ENCODE assay signal across 7 mouse cellular contexts in the genomic region with DNA sequence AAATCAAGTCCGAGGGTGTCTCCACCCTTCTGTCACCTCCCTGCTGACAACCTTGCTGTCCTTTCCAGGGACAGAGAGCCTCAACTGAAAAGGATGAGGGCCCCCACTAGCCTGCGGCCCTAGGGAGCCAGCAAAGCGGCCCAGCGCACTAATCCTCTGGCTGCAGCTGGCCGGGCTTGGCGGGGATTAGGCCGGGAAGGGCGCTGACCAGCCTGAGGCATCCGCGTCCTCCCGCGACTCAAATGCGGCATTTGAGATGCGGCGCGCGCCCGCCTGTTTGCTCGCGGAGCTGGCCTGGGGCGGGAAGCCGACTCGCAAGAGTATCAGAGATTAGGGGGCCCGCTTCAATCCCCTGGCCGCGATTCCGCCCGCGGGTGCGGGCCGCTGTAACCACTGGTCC. TPM values are rescaled to one million over a fixed set of nuclear protein-coding genes. Genes with fewer than 3 reads are reported as not detected.
DNase-seq lines count a peak whose midpoint lies in the region; ATAC-seq and TF ChIP-seq lines count a peak whose summit lies in the region.

No protein-coding gene starts in this region.

- no peak overlapping the region for H3K27ac ChIP-seq in kidney, postnatal 0 days
- H3K27ac ChIP-seq in embryonic facial prominence, embryonic 13.5 days: no peak overlapping the region
- H3K27ac ChIP-seq in hindbrain, embryonic 13.5 days: no peak overlapping the region
- no peak overlapping the region for H3K27ac ChIP-seq in neural tube, embryonic 12.5 days
- no peak overlapping the region for H3K27ac ChIP-seq in thymus, adult 2 months (ENCODE audit: control insufficient read depth, insufficient read depth, low read length)

- H3K9ac ChIP-seq in kidney, postnatal 0 days (ENCODE audit: low read depth, low read length): peak overlapping the region; percentile 46; the same call in 1 of the 2 replicates
- peak overlapping the region; percentile 32; the same call in 1 of the 2 replicates for H3K9ac ChIP-seq in embryonic facial prominence, embryonic 13.5 days
- peak overlapping the region; percentile 64 for H3K9ac ChIP-seq in hindbrain, embryonic 13.5 days
- H3K9ac ChIP-seq in neural tube, embryonic 12.5 days: 0 out of 2 replicates have a peak overlapping the region, but pooled peaks have one; percentile 26

- no peak for DNase-seq in kidney, postnatal 0 days (ENCODE audit: low spot score)
- no peak for DNase-seq in kidney, postnatal 25 days
- DNase-seq in thymus, adult 2 months: no peak

- WGBS in kidney, postnatal 0 days: 4% methylated on average over 31 of the region's 31 CpGs
- WGBS in embryonic facial prominence, embryonic 13.5 days: under 1% methylated on average over 31 of the region's 31 CpGs
- 2% methylated on average over 31 of the region's 31 CpGs for WGBS in hindbrain, embryonic 13.5 days
- WGBS in neural tube, embryonic 12.5 days: 1% methylated on average over 31 of the region's 31 CpGs
- 12% methylated on average over 31 of the region's 31 CpGs for WGBS in thymus, adult 2 months

- peak overlapping the region; percentile 5 for H3K4me3 ChIP-seq in kidney, postnatal 0 days (replicated peaks; ENCODE audit: low read depth, low read length)
- peak overlapping the region; percentile 26 for H3K4me3 ChIP-seq in embryonic facial prominence, embryonic 13.5 days
- peak overlapping the region; percentile 28 for H3K4me3 ChIP-seq in hindbrain, embryonic 13.5 days
- H3K4me3 ChIP-seq in neural tube, embryonic 12.5 days: peak overlapping the region; percentile 15; the same call in 1 of the 2 replicates
- H3K4me3 ChIP-seq in thymus, adult 2 months (ENCODE audit: control insufficient read depth, insufficient read depth, low read length): no peak overlapping the region

- no peak for TF ChIP-seq CTCF in kidney, postnatal 0 days (IDR thresholded peaks at IDR 0.05; ENCODE audit: low read depth)
- no peak for TF ChIP-seq CTCF in thymus, adult 2 months (IDR thresholded peaks at IDR 0.05; ENCODE audit: borderline replicate concordance, control insufficient read depth, extremely low read depth, insufficient read depth, low read length, poor library complexity)

- H3K9me3 ChIP-seq in kidney, postnatal 0 days (replicated peaks; ENCODE audit: low read length): no peaks in the 10 kb centered on the region
- no peaks in the 10 kb centered on the region for H3K9me3 ChIP-seq in embryonic facial prominence, embryonic 13.5 days
- H3K9me3 ChIP-seq in hindbrain, embryonic 13.5 days: no peaks in the 10 kb centered on the region
- no peaks in the 10 kb centered on the region for H3K9me3 ChIP-seq in neural tube, embryonic 12.5 days

- no peak for ATAC-seq in kidney, postnatal 0 days (replicated peaks; ENCODE audit: low FRiP score, low read depth)
- no peak for ATAC-seq in embryonic facial prominence, embryonic 13.5 days (ENCODE audit: insufficient number of reproducible peaks, insufficient read depth, low FRiP score, low TSS enrichment, low read depth)
- no peak for ATAC-seq in hindbrain, embryonic 13.5 days (ENCODE audit: low FRiP score)
- no peak for ATAC-seq in neural tube, embryonic 12.5 days (ENCODE audit: low FRiP score, low read depth)
- no peak for ATAC-seq in inflammation-experienced regulatory T-cells, adult 6 months

- peaks cover 26% of the 10 kb centered on the region for H3K27me3 ChIP-seq in kidney, postnatal 0 days (ENCODE audit: insufficient read depth, low read length)
- H3K27me3 ChIP-seq in embryonic facial prominence, embryonic 13.5 days: peaks cover 53% of the 10 kb centered on the region
- H3K27me3 ChIP-seq in hindbrain, embryonic 13.5 days: peaks cover 57% of the 10 kb centered on the region
- H3K27me3 ChIP-seq in neural tube, embryonic 12.5 days (replicated peaks): peaks cover 45% of the 10 kb centered on the region
- peaks cover 13% of the 10 kb centered on the region for H3K27me3 ChIP-seq in thymus, adult 2 months (ENCODE audit: control insufficient read depth, insufficient read depth, low read length)

- TF ChIP-seq POLR2A in thymus, adult 2 months (IDR thresholded peaks at IDR 0.05; ENCODE audit: control insufficient read depth, extremely low read depth, insufficient read depth, low read length, poor library complexity): no peak

- H3K4me2 ChIP-seq in kidney, postnatal 0 days (ENCODE audit: low read length): peak overlapping the region; percentile 45
- peak overlapping the region; percentile 46 for H3K4me2 ChIP-seq in embryonic facial prominence, embryonic 13.5 days
- peak overlapping the region; percentile 51 for H3K4me2 ChIP-seq in hindbrain, embryonic 13.5 days
- H3K4me2 ChIP-seq in neural tube, embryonic 12.5 days (replicated peaks): peak overlapping the region; percentile 52

- no peaks in the 10 kb centered on the region for H3K36me3 ChIP-seq in kidney, postnatal 0 days (ENCODE audit: insufficient read depth, low read length)
- H3K36me3 ChIP-seq in embryonic facial prominence, embryonic 13.5 days: no peaks in the 10 kb centered on the region
- no peaks in the 10 kb centered on the region for H3K36me3 ChIP-seq in hindbrain, embryonic 13.5 days
- H3K36me3 ChIP-seq in neural tube, embryonic 12.5 days: no peaks in the 10 kb centered on the region
- no peaks in the 10 kb centered on the region for H3K36me3 ChIP-seq in thymus, adult 2 months (ENCODE audit: control insufficient read depth, insufficient read depth, low read length)

- peaks cover 3% of the 10 kb centered on the region; the same call in 1 of the 2 replicates for H3K4me1 ChIP-seq in kidney, postnatal 0 days (replicated peaks; ENCODE audit: insufficient read depth, low read length)
- peaks cover 12% of the 10 kb centered on the region for H3K4me1 ChIP-seq in embryonic facial prominence, embryonic 13.5 days
- peaks cover 8% of the 10 kb centered on the region for H3K4me1 ChIP-seq in hindbrain, embryonic 13.5 days (replicated peaks)
- peaks cover 7% of the 10 kb centered on the region; the same call in 1 of the 2 replicates for H3K4me1 ChIP-seq in neural tube, embryonic 12.5 days
- H3K4me1 ChIP-seq in thymus, adult 2 months (replicated peaks; ENCODE audit: control insufficient read depth, insufficient read depth, low read length): no peaks in the 10 kb centered on the region

RNA-seq across cellular contexts. Expression of a gene that starts 14.7 kb away (rescaled TPM):
- polyA plus RNA-seq in kidney, postnatal 0 days (2015; fragmentation: Nextera tagmentation; extraction: Ambion mirVana): not detected in 2 replicates
- not detected in 2 replicates for polyA plus RNA-seq in embryonic facial prominence, embryonic 13.5 days (2015; fragmentation: Nextera tagmentation; extraction: Ambion mirVana)
- polyA plus RNA-seq in hindbrain, embryonic 13.5 days (2015; fragmentation: Nextera tagmentation; extraction: Ambion mirVana): not detected in 2 replicates
- polyA plus RNA-seq in neural tube, embryonic 12.5 days (2016; fragmentation: Nextera tagmentation; extraction: Ambion mirVana): not detected in 2 replicates
- polyA plus RNA-seq in inflammation-experienced regulatory T-cells, adult 6 months (2017; shearing (Covaris generic)): under 1 TPM in 1 of 3 experiments, not detected in 2; 0.38 TPM
- polyA plus RNA-seq in thymus, adult 2 months (2012; rRNA removed): 0.22 TPM in 1 of 2 replicates, not detected in the other

RNA-seq across cellular contexts. Expression of a gene that starts 22.8 kb away (rescaled TPM):
- polyA plus RNA-seq in kidney, postnatal 0 days (2015; fragmentation: Nextera tagmentation; extraction: Ambion mirVana): 34.6 and 38.7 TPM in 2 replicates
- polyA plus RNA-seq in embryonic facial prominence, embryonic 13.5 days (2015; fragmentation: Nextera tagmentation; extraction: Ambion mirVana): 56.2 and 59.1 TPM in 2 replicates
- polyA plus RNA-seq in hindbrain, embryonic 13.5 days (2015; fragmentation: Nextera tagmentation; extraction: Ambion mirVana): 58.4 and 59.0 TPM in 2 replicates
- polyA plus RNA-seq in neural tube, embryonic 12.5 days (2016; fragmentation: Nextera tagmentation; extraction: Ambion mirVana): 51.4 and 54.2 TPM in 2 replicates
- polyA plus RNA-seq in inflammation-experienced regulatory T-cells, adult 6 months (2017; shearing (Covaris generic)): 10 to 100 TPM; 18.7 to 31.4 (median 28.0) TPM
- 28.4 and 30.0 TPM in 2 replicates for polyA plus RNA-seq in thymus, adult 2 months (2012; rRNA removed)

RNA-seq across cellular contexts. Expression of a gene that starts 34.6 kb away (rescaled TPM):
- polyA plus RNA-seq in kidney, postnatal 0 days (2015; fragmentation: Nextera tagmentation; extraction: Ambion mirVana): 21.0 and 21.2 TPM in 2 replicates
- polyA plus RNA-seq in embryonic facial prominence, embryonic 13.5 days (2015; fragmentation: Nextera tagmentation; extraction: Ambion mirVana): 13.6 and 14.7 TPM in 2 replicates
- 13.7 and 14.8 TPM in 2 replicates for polyA plus RNA-seq in hindbrain, embryonic 13.5 days (2015; fragmentation: Nextera tagmentation; extraction: Ambion mirVana)
- polyA plus RNA-seq in neural tube, embryonic 12.5 days (2016; fragmentation: Nextera tagmentation; extraction: Ambion mirVana): 9.0 and 9.4 TPM in 2 replicates
- polyA plus RNA-seq in inflammation-experienced regulatory T-cells, adult 6 months (2017; shearing (Covaris generic)): under 1 TPM; 0.50 to 0.67 (median 0.66) TPM
- polyA plus RNA-seq in thymus, adult 2 months (2012; rRNA removed): 10.2 and 13.5 TPM in 2 replicates

RNA-seq across cellular contexts. Expression of a gene that starts 42.3 kb away (rescaled TPM):
- polyA plus RNA-seq in kidney, postnatal 0 days (2015; fragmentation: Nextera tagmentation; extraction: Ambion mirVana): 358 and 392 TPM in 2 replicates
- 452 and 471 TPM in 2 replicates for polyA plus RNA-seq in embryonic facial prominence, embryonic 13.5 days (2015; fragmentation: Nextera tagmentation; extraction: Ambion mirVana)
- polyA plus RNA-seq in hindbrain, embryonic 13.5 days (2015; fragmentation: Nextera tagmentation; extraction: Ambion mirVana): 601 and 603 TPM in 2 replicates
- 585 and 590 TPM in 2 replicates for polyA plus RNA-seq in neural tube, embryonic 12.5 days (2016; fragmentation: Nextera tagmentation; extraction: Ambion mirVana)
- polyA plus RNA-seq in inflammation-experienced regulatory T-cells, adult 6 months (2017; shearing (Covaris generic)): 100 to 1,000 TPM; 319 to 323 (median 322) TPM
- 166 and 174 TPM in 2 replicates for polyA plus RNA-seq in thymus, adult 2 months (2012; rRNA removed)

RNA-seq across cellular contexts. Expression of a gene that starts 42.8 kb away (rescaled TPM):
- 37.3 and 40.2 TPM in 2 replicates for polyA plus RNA-seq in kidney, postnatal 0 days (2015; fragmentation: Nextera tagmentation; extraction: Ambion mirVana)
- polyA plus RNA-seq in embryonic facial prominence, embryonic 13.5 days (2015; fragmentation: Nextera tagmentation; extraction: Ambion mirVana): 31.7 and 34.9 TPM in 2 replicates
- polyA plus RNA-seq in hindbrain, embryonic 13.5 days (2015; fragmentation: Nextera tagmentation; extraction: Ambion mirVana): 20.2 and 22.7 TPM in 2 replicates
- polyA plus RNA-seq in neural tube, embryonic 12.5 days (2016; fragmentation: Nextera tagmentation; extraction: Ambion mirVana): 29.0 and 31.9 TPM in 2 replicates
- polyA plus RNA-seq in inflammation-experienced regulatory T-cells, adult 6 months (2017; shearing (Covaris generic)): 10 to 100 TPM; 14.2 to 23.1 (median 16.5) TPM
- polyA plus RNA-seq in thymus, adult 2 months (2012; rRNA removed): 41.5 and 42.6 TPM in 2 replicates
